Mouse (Mus musculus) spleen, adult 2 months (tissue): ENCODE results near the gene Gm13088.

Experiments used
- CTCF ChIP-seq: fragments of 200-500 bp; IDR thresholded peaks from 2 replicates; pipeline ENCODE4 v1.5.1; 2011; ENCODE audit warnings: mild to moderate bottlenecking, inconsistent platforms; ENCODE audit not compliant: insufficient read depth, insufficient read length, insufficient replicate concordance; ENCODE audit errors: extremely low read depth
- POLR2A ChIP-seq: fragments of 200-500 bp; IDR thresholded peaks from 2 replicates; pipeline ENCODE4 v1.6.1; 2011; ENCODE audit warnings: low read depth, low read length, inconsistent platforms

DNA sequence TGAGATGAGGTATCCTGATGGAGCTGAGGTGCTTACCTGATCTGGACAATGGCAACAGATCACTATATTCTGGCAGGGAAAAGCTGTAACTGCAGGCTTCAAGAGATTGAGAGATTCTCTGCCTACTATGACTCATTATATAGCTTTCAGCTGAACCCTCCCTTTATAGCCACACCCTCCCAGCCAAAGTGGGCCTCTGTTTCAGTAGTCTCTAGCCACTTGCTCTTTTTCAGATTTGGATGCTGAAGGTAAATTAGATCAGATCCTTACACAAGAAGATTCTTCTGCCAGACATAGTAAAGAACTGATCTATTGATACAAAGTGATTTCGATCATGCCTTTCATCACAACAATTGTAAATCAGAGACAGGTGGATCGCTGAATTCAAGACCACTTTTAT lies 45.6 kb upstream of the Gm13088 start, which contains the start of gene Gm13089:
- no peak for TF ChIP-seq POLR2A
- no peak for TF ChIP-seq CTCF
